Mouse (Mus musculus) cerebellum, adult 9-10 months (tissue): ENCODE results near the gene Nup93.

Experiments used
- DNase-seq: peaks from one replicate; pipeline ENCODE4 v3.0.0; 2022

The Nup93 gene

GRCm38 (mm10) chr8:94187290-94188002, 26.9 kb upstream of the Nup93 start:
- no peak for DNase-seq

- DNase-seq = no peak
These were observed 24.9 kb upstream of the Nup93 start for GRCm38 (mm10) chr8:94189275-94190031.

GRCm38 (mm10) chr8:94191101-94191691, 23.2 kb upstream of the Nup93 start:
- no peak for DNase-seq

- no peak for DNase-seq
These were observed 21.4 kb upstream of the Nup93 start for GRCm38 (mm10) chr8:94192926-94193325.

GRCm38 (mm10) chr8:94194591-94195223, 19.7 kb upstream of the Nup93 start:
- DNase-seq = no peak

- DNase-seq = peak; percentile 75
These were observed 15.0 kb upstream of the Nup93 start for GRCm38 (mm10) chr8:94199202-94199869.

GRCm38 (mm10) chr8:94204043-94204442, 10.3 kb upstream of the Nup93 start:
- no peak for DNase-seq

GRCm38 (mm10) chr8:94205736-94206135, 8.6 kb upstream of the Nup93 start:
- DNase-seq = peak; percentile 79

GRCm38 (mm10) chr8:94206256-94206655, 8.1 kb upstream of the Nup93 start:
- DNase-seq = no peak

- no peak for DNase-seq
These were observed 6.9 kb upstream of the Nup93 start for GRCm38 (mm10) chr8:94207491-94207890.

- peak; percentile 67 for DNase-seq
These were observed 4.7 kb upstream of the Nup93 start for GRCm38 (mm10) chr8:94209639-94210038.

GRCm38 (mm10) chr8:94210225-94210624, 4.1 kb upstream of the Nup93 start:
- DNase-seq = peak; percentile 46

- no peak for DNase-seq
These were observed 545 bp upstream of the Nup93 start for GRCm38 (mm10) chr8:94213819-94214218.

GRCm38 (mm10) chr8:94227381-94227939, 13.1 kb downstream of the Nup93 start:
- no peak for DNase-seq

- DNase-seq = no peak
These were observed 25.9 kb downstream of the Nup93 start for GRCm38 (mm10) chr8:94240240-94240751.

GRCm38 (mm10) chr8:94249836-94250435, 35.6 kb downstream of the Nup93 start:
- DNase-seq = no peak

GRCm38 (mm10) chr8:94258881-94259280, 44.5 kb downstream of the Nup93 start:
- no peak for DNase-seq

- DNase-seq = no peak
These were observed 48.4 kb downstream of the Nup93 start for GRCm38 (mm10) chr8:94262626-94263297.

GRCm38 (mm10) chr8:94266344-94267191, 52.2 kb downstream of the Nup93 start:
- DNase-seq = no peak

GRCm38 (mm10) chr8:94268359-94268890, 54.1 kb downstream of the Nup93 start:
- DNase-seq = no peak
